Mouse (Mus musculus) stomach, embryonic 15.5 days (tissue): ENCODE measurements around the gene Def8. TPM values are rescaled to one million over a fixed set of nuclear protein-coding genes. Genes with fewer than 3 reads are reported as not detected.

ENCODE experiments used
- ATAC-seq: fragments of 200-750 bp; cut with Nextera tagmentation; 2 replicates; pipeline ENCODE4 v1.8.0; 2017; ENCODE audit warnings: low read depth, moderate number of reproducible peaks, moderate TSS enrichment; ENCODE audit not compliant: insufficient read depth, low FRiP score
- H3K27ac ChIP-seq: fragments of 300-500 bp; sonication (generic); 2 replicates; pipeline ENCODE4 v1.5.1; 2015; ENCODE audit warnings: mild to moderate bottlenecking, inconsistent platforms
- H3K27me3 ChIP-seq: fragments of 300-500 bp; sonication (generic); replicated peaks from 2 replicates; pipeline ENCODE4 v1.6.1; 2015; ENCODE audit warnings: inconsistent platforms
- H3K36me3 ChIP-seq: fragments of 300-500 bp; sonication (generic); 2 replicates; pipeline ENCODE4 v1.6.1; 2015; ENCODE audit warnings: inconsistent platforms
- H3K4me1 ChIP-seq: fragments of 300-500 bp; sonication (generic); 2 replicates; pipeline ENCODE4 v1.6.1; 2015; ENCODE audit warnings: inconsistent platforms
- H3K4me2 ChIP-seq: fragments of 300-500 bp; sonication (generic); 2 replicates; pipeline ENCODE4 v1.6.1; 2015; ENCODE audit warnings: mild to moderate bottlenecking, inconsistent platforms
- H3K4me3 ChIP-seq: fragments of 300-500 bp; sonication (generic); replicated peaks from 2 replicates; pipeline ENCODE4 v1.5.1; 2015; ENCODE audit warnings: inconsistent platforms
- H3K9ac ChIP-seq: fragments of 300-500 bp; sonication (generic); 2 replicates; pipeline ENCODE4 v1.6.1; 2015; ENCODE audit warnings: inconsistent platforms
- H3K9me3 ChIP-seq: fragments of 300-500 bp; sonication (generic); 2 replicates; pipeline ENCODE4 v1.6.1; 2016; ENCODE audit warnings: inconsistent platforms
- WGBS: fragments of 180-500 bp; shearing (Covaris S2); methylation state at CpG from one replicate; pipeline ENCODE4 v1.1.7; 2015; 5-methylcytosine and 5-hydroxymethylcytosine counted together
- polyA plus RNA-seq: library from polyadenylated mRNA; unstranded; fragments of >200 nt; fragmentation: Nextera tagmentation; extraction: Ambion mirVana; gene quantifications from 2 replicates; pipeline ENCODE4 v1.2.1, GENCODE M21; 2015

Def8 gene
- polyA plus RNA-seq, 1 experiment from 2014 or later, result 24.9 TPM

DNA sequence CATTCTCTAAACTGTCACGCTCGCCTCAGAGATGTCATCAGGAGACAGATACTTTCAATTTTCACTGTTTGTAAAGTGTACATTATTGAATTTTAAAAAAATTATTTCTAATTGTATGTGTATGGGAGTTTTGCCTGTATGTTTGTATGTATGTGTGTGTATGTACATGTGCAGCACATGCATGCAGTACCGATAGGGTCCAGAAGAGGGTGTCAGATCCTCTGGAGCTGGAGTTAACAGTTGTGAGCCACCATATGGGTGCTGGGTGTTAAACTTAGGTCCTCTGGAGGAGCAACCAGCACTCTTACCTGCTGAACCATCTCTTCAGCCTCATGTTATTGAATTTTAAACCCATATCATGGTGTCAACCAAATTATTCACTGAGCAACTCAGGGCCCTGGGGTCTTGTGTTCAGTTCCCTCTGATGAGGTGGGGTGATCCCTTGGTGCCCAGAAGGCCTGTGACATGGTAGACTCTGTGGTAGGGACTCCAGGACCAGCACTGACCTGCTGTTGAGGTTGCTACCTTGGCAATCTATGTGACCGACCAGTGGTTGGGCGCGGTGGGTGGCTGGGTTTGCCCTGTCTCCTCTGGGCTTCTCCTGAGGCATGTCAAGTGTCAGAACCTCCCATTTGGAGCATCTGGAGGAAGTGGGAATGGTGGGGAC, 80.6 kb downstream of the Def8 start:
- no peaks in the 10 kb centered on the region for H3K9me3 ChIP-seq
- H3K4me2 ChIP-seq, result no peak overlapping the region
- no peaks in the 10 kb centered on the region for H3K4me1 ChIP-seq
- no peak overlapping the region for H3K27ac ChIP-seq
- no peak for ATAC-seq
- peaks cover 65% of the 10 kb centered on the region for H3K36me3 ChIP-seq
- 95% methylated on average over 6 of the region's 6 CpGs for WGBS
- no peak overlapping the region for H3K9ac ChIP-seq
- H3K27me3 ChIP-seq, result no peaks in the 10 kb centered on the region
- no peak overlapping the region for H3K4me3 ChIP-seq

DNA sequence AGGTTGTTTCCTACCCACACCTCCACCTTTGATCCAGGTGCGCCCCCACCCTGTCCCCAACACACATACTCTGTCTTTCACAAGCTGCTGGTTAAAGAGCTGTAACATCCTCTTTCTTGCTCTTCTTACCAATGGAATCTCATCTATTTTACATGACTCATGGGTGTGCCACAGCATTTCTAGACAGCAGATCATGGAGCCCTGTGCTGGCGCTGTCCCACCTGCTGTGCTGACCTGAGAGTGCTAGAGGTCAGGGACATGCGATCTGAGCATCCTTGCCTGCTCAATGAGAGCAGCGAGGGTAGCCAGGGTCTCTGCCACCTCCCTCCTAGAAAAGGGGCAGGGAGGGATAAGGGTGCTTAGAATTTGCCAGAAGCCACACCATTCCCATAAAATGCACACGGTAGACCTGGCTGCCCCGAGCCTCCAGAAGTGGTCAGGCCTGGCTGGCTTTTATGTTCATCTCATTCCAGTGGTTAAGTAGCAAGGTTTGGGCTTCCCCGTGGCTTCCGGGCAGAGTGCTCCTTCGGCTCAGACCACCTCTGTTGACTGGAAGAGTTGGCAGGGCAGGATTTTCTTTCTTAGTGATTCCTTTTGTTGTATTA, 81.4 kb downstream of the Def8 start:
- H3K36me3 ChIP-seq, result peaks cover 58% of the 10 kb centered on the region
- WGBS, result 91% methylated on average over 9 of the region's 9 CpGs
- no peaks in the 10 kb centered on the region for H3K4me1 ChIP-seq
- H3K27ac ChIP-seq, result no peak overlapping the region
- no peak overlapping the region for H3K4me3 ChIP-seq
- H3K27me3 ChIP-seq, result no peaks in the 10 kb centered on the region
- no peak for ATAC-seq
- H3K9ac ChIP-seq, result no peak overlapping the region
- H3K9me3 ChIP-seq, result no peaks in the 10 kb centered on the region
- no peak overlapping the region for H3K4me2 ChIP-seq

DNA sequence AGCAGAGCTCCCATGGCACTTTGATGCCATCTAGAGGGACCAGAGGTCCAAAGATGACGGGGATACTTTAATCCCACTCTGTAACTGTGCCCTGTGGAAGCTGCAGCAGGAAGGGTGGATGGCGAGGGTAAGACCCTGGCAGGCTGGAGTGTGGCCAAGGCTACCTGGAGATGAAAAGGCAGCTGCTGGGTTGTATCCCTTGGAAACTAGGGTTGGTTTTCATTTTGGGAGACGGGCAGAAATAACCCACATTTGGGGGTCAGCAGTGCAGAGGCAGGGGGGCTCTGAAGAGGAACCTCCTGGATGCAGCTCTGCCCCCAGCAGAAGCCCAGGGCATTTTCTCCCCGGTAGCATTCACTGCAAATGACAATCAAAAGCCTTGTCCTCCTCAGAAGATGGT, 81.9 kb downstream of the Def8 start:
- Histone ChIP-seq H3K9me3 (no peaks in the 10 kb centered on the region), H3K4me3 (no peak overlapping the region), H3K9ac (no peak overlapping the region), H3K27ac (no peak overlapping the region), H3K4me2 (no peak overlapping the region), H3K4me1 (no peaks in the 10 kb centered on the region), H3K36me3 (peaks cover 56% of the 10 kb centered on the region), H3K27me3 (no peaks in the 10 kb centered on the region)
- 75% methylated on average over 4 of the region's 4 CpGs for WGBS
- ATAC-seq, result no peak

DNA sequence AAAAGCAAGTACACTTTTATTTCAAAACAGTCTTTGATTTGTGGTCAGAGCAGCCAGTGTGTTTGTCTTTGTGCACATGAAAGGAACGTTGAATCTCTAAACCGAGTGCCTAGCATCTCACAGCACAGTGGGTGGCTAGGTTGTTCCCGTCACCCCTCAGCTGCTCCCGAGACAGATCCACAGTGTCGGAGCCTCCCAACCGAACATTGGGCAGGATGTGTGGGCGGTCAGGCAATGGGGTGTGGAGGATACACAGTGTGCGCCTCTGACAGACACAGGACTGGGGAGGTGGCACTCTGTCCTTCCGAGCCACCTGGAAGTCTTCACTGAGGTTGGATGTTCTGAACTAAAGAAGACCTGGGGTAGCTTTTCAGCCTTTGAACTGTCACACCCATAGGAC, 82.4 kb downstream of the Def8 start:
- Histone ChIP-seq H3K4me1 (no peaks in the 10 kb centered on the region), H3K4me3 (no peak overlapping the region), H3K9ac (no peak overlapping the region), H3K4me2 (no peak overlapping the region), H3K9me3 (no peaks in the 10 kb centered on the region), H3K36me3 (peaks cover 56% of the 10 kb centered on the region), H3K27me3 (no peaks in the 10 kb centered on the region), H3K27ac (no peak overlapping the region)
- WGBS, result 85% methylated on average over 9 of the region's 9 CpGs
- no peak for ATAC-seq

DNA sequence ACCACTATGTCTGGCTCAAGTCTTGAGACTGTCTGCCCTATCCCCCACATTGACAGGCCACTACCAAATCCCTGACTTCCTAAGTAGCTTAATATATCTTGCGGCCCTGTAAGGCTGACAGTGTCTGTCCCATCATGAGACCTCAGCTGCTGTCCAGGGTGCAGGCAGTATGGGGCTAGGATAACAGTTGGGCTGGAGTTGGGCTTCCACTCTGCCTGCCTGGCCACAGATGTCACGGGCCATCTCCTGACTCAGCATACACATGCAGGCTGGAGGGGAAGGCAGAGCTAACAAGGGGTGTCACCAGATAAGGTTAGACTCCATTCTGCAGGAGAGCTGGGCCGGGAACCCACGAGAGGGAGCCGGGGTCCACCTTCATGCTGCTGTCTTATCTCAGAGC, 83.8 kb downstream of the Def8 start:
- Histone ChIP-seq H3K4me3 (no peak overlapping the region), H3K27me3 (no peaks in the 10 kb centered on the region), H3K9me3 (no peaks in the 10 kb centered on the region), H3K9ac (no peak overlapping the region), H3K4me1 (no peaks in the 10 kb centered on the region), H3K36me3 (peaks cover 42% of the 10 kb centered on the region), H3K27ac (no peak overlapping the region), H3K4me2 (no peak overlapping the region)
- 87% methylated on average over 5 of the region's 5 CpGs for WGBS
- no peak for ATAC-seq

DNA sequence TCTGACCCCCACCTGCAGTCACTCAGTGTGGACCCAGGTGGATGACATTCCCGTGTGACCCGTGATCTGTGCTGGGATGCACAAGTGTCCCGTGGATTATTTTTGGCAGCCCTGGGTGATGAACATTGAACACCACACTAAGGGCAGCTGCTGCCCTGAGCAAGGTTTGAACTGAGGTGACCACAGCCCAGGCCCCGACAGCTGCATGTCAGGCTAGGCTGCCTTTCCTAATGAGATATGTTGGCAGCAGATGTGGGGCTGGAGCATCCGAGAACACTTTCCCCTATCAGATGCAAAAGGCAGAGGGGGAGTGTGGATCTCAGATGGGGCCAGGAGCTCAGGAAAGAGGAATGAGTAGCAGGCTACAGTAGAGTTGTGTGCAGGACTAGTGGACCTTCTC, 87.5 kb downstream of the Def8 start:
- peaks cover 9% of the 10 kb centered on the region for H3K4me1 ChIP-seq
- H3K27me3 ChIP-seq, result peaks cover 34% of the 10 kb centered on the region
- no peak overlapping the region for H3K4me3 ChIP-seq
- ATAC-seq, result no peak
- WGBS, result 70% methylated on average over 5 of the region's 5 CpGs
- peaks cover 17% of the 10 kb centered on the region for H3K36me3 ChIP-seq
- H3K9ac ChIP-seq, result no peak overlapping the region
- no peaks in the 10 kb centered on the region for H3K9me3 ChIP-seq
- no peak overlapping the region for H3K27ac ChIP-seq
- no peak overlapping the region for H3K4me2 ChIP-seq

Other genes with a start within 250 kb of the Def8 start
- gene Dpep1, start 237.3 kb upstream of the Def8 start, polyA plus RNA-seq, result 2.0 and 3.9 TPM in 2 replicates
- 135 and 150 TPM in 2 replicates for gene Chmp1a, start 210.8 kb upstream of the Def8 start, polyA plus RNA-seq
- 3.0 and 3.1 TPM in 2 replicates for gene Spata33, start 210.7 kb upstream of the Def8 start, polyA plus RNA-seq
- gene Cdk10, start 198.7 kb upstream of the Def8 start, polyA plus RNA-seq, result 28.8 and 30.6 TPM in 2 replicates
- 5.0 and 5.8 TPM in 2 replicates for gene Spata2l, start 187.3 kb upstream of the Def8 start, polyA plus RNA-seq
- gene Zfp276, start 169.3 kb upstream of the Def8 start, polyA plus RNA-seq, result 19.8 and 21.0 TPM in 2 replicates
- 20.5 and 22.5 TPM in 2 replicates for gene Vps9d1, start 169.2 kb upstream of the Def8 start, polyA plus RNA-seq
- gene Fanca, start 105.0 kb upstream of the Def8 start, polyA plus RNA-seq, result 20.9 and 22.8 TPM in 2 replicates
- gene Spire2, start 90.8 kb upstream of the Def8 start, polyA plus RNA-seq, result 5.4 and 5.9 TPM in 2 replicates
- 159 and 182 TPM in 2 replicates for gene Tcf25, start 49.8 kb upstream of the Def8 start, polyA plus RNA-seq
- not detected in 2 replicates for gene Mc1r, start 16.4 kb upstream of the Def8 start, polyA plus RNA-seq
- gene Tubb3, start 12.1 kb upstream of the Def8 start, polyA plus RNA-seq, result 55.7 and 57.1 TPM in 2 replicates
- 46.8 and 57.6 TPM in 2 replicates for gene Afg3l1, start 54.4 kb downstream of the Def8 start, polyA plus RNA-seq
- 2.9 and 3.6 TPM in 2 replicates for gene Dbndd1, start 91.9 kb downstream of the Def8 start, polyA plus RNA-seq
- 24.7 and 25.7 TPM in 2 replicates for gene Gas8, start 95.3 kb downstream of the Def8 start, polyA plus RNA-seq
- 8.9 and 9.6 TPM in 2 replicates for gene Rhou, start 230.4 kb downstream of the Def8 start, polyA plus RNA-seq